Mouse (Mus musculus): ENCODE measurements around the gene Gm28047.
"Not testable (repeated sequence)": the region's sequence is repeated elsewhere in the genome, so short reads cannot be mapped to it uniquely, and the experiment has no call there.

Gene Gm28047

GRCm38 (mm10) chr15:102620765-102621164 is 4.1 kb downstream of the Gm28047 start:
- no peak for DNase-seq (ENCODE audit: low spot score in 2 of 2)

DNA sequence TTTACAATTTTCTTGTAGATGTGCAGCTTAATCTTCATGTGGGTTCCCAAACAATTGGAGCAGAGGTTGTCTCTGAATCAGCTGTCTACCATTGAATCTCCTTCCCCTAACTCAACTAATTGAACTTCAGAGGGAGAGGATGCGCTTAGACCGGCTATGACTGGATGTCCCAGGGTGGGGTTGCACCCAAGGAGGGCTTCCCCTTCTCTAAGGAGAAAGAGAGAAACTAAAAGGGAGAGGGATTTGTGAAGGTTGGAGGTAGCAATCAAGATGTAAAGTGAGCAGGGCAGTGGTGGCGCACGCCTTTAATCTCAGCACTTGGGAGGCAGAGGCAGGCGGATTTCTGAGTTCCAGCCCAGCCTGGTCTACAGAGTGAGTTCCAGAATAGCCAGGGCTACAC is 5.4 kb downstream of the Gm28047 start:
- no peak for DNase-seq (ENCODE audit: low spot score in 2 of 2)

DNA sequence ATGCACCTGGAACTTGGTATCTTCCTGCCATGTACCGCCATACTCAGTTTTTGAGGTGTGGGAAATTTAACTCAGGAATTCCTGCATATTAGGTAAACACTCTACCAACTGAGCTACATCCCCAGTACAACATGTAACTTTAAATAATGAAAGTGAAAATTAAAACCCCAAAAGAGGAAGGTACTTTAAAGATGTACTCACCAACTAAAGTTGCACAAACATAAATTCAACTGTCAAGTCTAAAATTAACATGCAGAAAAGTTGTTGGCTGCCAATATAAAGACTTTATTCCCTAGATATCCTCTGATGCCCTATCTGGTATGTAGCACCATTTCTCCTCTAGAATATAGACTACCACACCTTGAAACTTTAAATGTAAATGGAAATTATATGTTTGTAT is 7.2 kb downstream of the Gm28047 start:
- DNase-seq (ENCODE audit: low spot score in 2 of 2) = no peak

DNA sequence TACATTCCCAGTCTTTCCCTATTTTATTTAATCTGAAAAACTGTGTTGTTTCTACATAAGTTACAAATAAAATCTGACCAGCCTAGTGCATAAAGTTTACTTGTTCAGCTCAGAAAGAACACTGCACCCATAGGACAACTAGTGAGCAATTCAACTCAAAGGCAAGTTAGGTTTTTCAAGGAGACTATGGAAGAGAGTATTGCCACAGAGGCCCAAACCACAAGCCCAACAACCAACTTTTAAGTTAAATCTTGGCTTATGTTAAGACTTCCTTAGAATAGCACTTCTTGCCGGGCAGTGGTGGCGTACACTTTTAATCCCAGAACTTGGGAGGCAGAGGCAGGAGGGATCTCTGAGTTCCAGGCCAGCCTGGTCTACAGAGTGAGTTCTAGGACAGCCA is 8.7 kb downstream of the Gm28047 start:
- no peak for DNase-seq (ENCODE audit: low spot score in 2 of 2)

DNA sequence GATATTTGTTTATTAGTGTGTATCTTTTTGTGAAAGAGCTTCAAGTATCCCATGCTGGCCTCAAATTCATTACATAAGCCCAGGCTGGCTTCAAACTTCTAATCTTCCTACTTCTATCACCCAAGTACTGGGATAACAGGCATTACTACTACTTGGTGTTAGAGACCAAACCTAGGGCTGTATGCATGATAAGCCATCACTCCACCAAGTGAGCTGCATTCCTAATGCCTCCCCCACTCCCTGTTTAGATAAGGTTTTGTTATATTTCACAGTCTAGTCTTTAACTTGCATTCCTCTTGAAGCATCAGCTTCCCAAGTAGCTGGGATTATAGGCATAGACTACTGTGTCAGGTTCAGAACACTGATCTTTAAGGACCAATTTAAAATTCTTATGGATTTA is 10.6 kb downstream of the Gm28047 start:
- no peak for DNase-seq (ENCODE audit: low spot score in 2 of 2)

GRCm38 (mm10) chr15:102612966-102613365 is 11.9 kb downstream of the Gm28047 start:
- DNase-seq (ENCODE audit: low spot score in 2 of 2) = no peak

GRCm38 (mm10) chr15:102608586-102608985 is 16.3 kb downstream of the Gm28047 start:
- DNase-seq (ENCODE audit: low spot score in 2 of 2) = not testable (repeated sequence)

DNA sequence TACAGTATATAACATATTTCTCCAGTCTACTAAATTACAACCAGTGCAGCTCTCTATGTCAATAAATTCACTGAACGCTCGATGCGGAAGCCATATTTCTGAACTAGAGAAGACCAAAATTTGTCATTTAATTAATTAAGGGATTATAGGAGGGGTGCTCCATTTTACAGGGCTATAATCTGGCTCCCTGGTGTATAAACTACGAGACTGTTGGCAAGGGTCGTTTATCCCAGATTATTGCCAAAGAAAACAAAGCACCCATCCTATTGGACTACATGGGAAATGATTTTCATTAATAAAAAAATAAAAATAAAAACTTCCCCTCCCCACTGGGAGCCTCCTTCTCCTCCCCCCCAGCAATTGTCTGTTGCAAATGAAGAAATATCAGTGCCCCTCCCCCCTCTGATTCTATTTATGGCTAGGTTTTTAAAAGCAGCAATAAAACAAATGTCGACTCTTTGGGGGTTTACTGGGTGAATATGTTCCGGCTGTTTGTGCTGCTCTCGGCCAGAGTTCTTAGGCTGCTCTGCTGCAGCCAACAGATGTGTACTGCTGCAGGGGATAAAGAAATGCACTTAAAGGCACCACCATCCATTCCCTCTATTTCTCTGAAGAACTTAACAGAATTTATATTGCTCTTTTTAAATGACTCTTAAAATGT is 30.7 kb downstream of the Gm28047 start:
- no peak for DNase-seq (ENCODE audit: low spot score in 2 of 2)

GRCm38 (mm10) chr15:102592674-102593073 is 32.2 kb downstream of the Gm28047 start:
- DNase-seq (ENCODE audit: low spot score in 2 of 2) = no peak

DNA sequence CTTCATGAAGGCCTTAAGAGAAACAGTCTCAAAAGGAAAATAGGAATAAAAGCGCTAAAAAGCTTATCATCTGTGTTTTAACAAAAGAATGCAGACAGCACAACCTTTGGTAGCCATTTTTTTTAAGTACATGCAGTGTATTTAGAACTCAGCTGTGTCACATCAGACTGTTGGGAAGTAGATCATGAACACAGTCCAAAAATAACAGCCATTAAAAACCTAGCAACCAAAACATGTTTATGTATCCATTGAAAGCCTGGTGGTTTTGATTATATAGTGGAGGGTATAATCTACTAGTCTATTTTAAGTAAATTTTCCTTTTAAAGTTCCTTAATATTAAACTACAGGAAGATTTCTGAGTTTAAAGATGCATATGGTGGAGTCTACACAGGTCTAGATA is 34.3 kb downstream of the Gm28047 start:
- no peak for DNase-seq (ENCODE audit: low spot score in 2 of 2)

- DNase-seq (ENCODE audit: low spot score in 2 of 2) = no peak
These were observed 35.0 kb downstream of the Gm28047 start for GRCm38 (mm10) chr15:102589826-102590225.

- no peak for DNase-seq (ENCODE audit: low spot score in 2 of 2)
These were observed 39.4 kb downstream of the Gm28047 start for GRCm38 (mm10) chr15:102585501-102585900.

DNA sequence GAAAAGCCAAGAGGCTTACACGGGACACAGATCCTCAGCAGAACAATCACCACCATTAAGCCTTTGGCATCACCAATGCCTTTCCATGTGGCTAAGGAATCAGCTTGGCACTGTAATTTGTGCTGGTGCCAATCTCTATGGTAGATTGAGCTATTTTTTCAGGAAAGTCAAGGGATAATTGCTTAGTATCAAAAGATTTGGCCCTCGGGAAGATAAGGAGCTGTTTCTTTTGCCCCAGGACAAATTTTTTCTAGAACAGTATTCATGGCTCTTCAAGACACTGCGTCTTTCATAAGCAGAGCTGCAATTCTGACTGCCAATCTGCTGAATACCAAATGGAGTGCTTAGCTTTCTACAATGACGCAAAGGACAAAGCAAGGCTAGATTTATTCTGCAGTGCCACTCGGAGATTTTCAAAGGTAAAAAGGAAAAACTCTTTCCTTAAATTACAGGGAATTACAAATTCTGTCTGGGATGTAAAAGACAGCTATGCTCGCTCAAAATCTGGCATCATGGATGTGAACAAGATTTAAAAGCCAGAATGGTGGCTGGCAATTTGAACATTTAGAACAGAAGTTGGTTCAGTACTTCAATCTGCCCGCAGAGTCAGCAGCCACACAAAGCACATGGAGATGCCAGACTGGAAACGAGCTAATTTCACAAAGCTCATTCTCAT is 41.0 kb downstream of the Gm28047 start:
- peak; percentile 36 to 49 for DNase-seq (ENCODE audit: low spot score in 2 of 2)

- no peak for DNase-seq (ENCODE audit: low spot score in 2 of 2)
These were observed 43.7 kb downstream of the Gm28047 start for GRCm38 (mm10) chr15:102581205-102581604.

DNA sequence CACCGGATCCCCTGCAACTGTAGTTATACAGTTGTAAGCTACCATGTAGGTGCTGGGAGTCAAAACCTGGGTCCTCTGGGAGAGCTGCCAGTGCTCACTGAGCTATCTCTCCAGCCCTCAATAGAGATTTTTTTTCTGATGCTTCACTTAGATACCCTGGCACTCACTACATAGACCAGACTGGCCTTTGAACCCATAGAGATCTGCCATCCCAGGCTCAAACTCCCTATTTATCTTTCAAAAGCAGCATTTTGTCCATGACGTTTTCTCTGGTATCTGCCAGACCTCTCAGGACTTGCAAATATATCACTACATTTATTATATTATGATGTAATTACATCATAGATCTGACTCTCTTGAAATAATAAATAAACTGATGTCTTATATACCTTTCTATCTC is 46.5 kb downstream of the Gm28047 start:
- DNase-seq (ENCODE audit: low spot score in 2 of 2) = no peak

- no peak for DNase-seq (ENCODE audit: low spot score in 2 of 2)
These were observed 47.9 kb downstream of the Gm28047 start for GRCm38 (mm10) chr15:102576972-102577371.

DNA sequence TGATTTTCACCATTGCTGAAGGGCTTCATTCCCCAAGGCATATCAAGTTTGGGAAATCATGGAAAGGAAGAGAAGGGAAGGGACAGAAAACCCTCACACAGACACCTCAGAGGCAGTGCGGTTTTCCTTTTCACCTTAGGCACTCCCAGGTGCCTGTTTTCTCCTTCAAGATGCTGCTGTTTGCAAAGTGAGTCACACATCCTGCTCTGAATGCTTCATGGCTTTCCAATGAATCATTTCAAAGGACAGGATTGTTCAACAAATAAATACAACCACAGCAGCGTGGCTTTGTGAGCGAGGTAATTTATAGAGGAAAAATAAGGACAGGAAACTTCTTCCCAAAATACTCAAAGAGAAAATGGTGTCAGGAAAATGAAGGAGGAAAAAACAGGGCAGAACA is 52.8 kb downstream of the Gm28047 start:
- peak; percentile 16 to 23 for DNase-seq (ENCODE audit: low spot score in 2 of 2)

GRCm38 (mm10) chr15:102567849-102568248 is 57.0 kb downstream of the Gm28047 start:
- DNase-seq (ENCODE audit: low spot score in 2 of 2) = no peak

GRCm38 (mm10) chr15:102563681-102564080 is 61.2 kb downstream of the Gm28047 start:
- no peak for DNase-seq (ENCODE audit: low spot score in 2 of 2)

DNA sequence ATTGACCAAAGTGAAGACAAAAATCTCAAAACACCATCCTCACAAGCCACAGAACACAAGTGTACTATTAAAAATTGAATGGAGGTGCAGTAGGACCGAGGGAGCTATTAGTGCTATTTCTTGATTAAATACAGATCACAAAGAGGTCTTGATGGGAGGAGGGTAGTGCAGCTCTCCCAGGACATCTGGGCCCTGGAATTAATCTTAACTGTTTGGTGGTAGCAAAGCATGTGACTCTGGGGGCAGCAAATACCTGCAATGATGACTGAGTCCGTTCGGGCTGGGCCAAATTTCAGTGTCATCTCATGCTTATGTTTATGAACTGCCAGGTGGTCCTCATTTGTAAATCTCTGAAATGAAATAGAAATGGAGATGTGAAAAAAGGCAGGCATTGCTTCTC is 61.8 kb downstream of the Gm28047 start:
- DNase-seq (ENCODE audit: low spot score in 2 of 2) = no peak

- no peak for DNase-seq (ENCODE audit: low spot score in 2 of 2)
These were observed 62.4 kb downstream of the Gm28047 start for GRCm38 (mm10) chr15:102562491-102562890.

- no peak for DNase-seq (ENCODE audit: low spot score in 2 of 2)
These were observed 67.3 kb downstream of the Gm28047 start for GRCm38 (mm10) chr15:102557580-102557979.

GRCm38 (mm10) chr15:102555581-102555980 is 69.3 kb downstream of the Gm28047 start:
- no peak for DNase-seq (ENCODE audit: low spot score in 2 of 2)

DNA sequence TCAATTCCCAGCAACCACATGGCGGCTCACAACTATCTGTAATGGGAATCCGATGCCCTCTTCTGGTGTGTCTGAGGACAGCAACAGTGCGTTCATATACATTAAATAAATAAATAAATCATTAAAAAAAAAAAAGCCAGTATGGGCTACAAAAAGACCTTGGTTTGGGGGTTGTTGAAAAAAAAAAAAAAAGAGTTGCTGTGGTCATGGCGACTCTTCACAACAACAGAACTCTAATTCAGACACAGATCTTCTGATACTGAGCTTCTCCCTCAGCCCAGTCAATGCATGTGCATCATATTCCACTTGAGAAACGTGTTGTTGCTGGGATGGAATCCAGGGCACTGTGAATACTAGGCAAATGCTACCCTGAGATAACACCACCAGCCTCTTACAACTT is 72.3 kb downstream of the Gm28047 start:
- DNase-seq (ENCODE audit: low spot score in 2 of 2) = no peak
